Mouse (Mus musculus) midbrain, postnatal 0 days (tissue): ENCODE data around the gene Safb. TPM values are rescaled to one million over a fixed set of nuclear protein-coding genes. Genes with fewer than 3 reads are reported as not detected.

ENCODE experiments used
- ATAC-seq: fragments of 200-750 bp; cut with Nextera tagmentation; 2 replicates; pipeline ENCODE4 v1.8.0; 2017; ENCODE audit warnings: moderate number of reproducible peaks, mild to moderate bottlenecking, moderate TSS enrichment, moderate library complexity; ENCODE audit not compliant: low FRiP score
- DNase-seq: peaks from one replicate; pipeline ENCODE4 v3.0.0-alpha.2; 2015; ENCODE audit warnings: low spot score
- H3K27ac ChIP-seq: fragments of 300-500 bp; sonication (generic); 2 replicates; pipeline ENCODE4 v1.5.1; 2014; ENCODE audit warnings: low read depth, mild to moderate bottlenecking, low read length, mixed read lengths
- H3K27me3 ChIP-seq: fragments of 300-500 bp; sonication (generic); 2 replicates; pipeline ENCODE4 v1.6.1; 2014; ENCODE audit warnings: low read length, control low read depth, mixed read lengths; ENCODE audit not compliant: insufficient read depth
- H3K36me3 ChIP-seq: fragments of 300-500 bp; sonication (generic); 2 replicates; pipeline ENCODE4 v1.6.1; 2014; ENCODE audit warnings: low read length, control low read depth, mixed read lengths; ENCODE audit not compliant: insufficient read depth
- H3K4me1 ChIP-seq: fragments of 300-500 bp; sonication (generic); 2 replicates; pipeline ENCODE4 v1.6.1; 2014; ENCODE audit warnings: mild to moderate bottlenecking, control low read depth, antibody characterized with exemption, low read length, mixed read lengths; ENCODE audit not compliant: insufficient read depth
- H3K4me2 ChIP-seq: fragments of 300-500 bp; sonication (generic); 2 replicates; pipeline ENCODE4 v1.6.1; 2014; ENCODE audit warnings: low read depth, mild to moderate bottlenecking, low read length, mixed read lengths; ENCODE audit not compliant: poor library complexity, severe bottlenecking
- H3K4me3 ChIP-seq: fragments of 300-500 bp; sonication (generic); 2 replicates; pipeline ENCODE4 v1.5.1; 2014; ENCODE audit warnings: low read depth, mild to moderate bottlenecking, low read length, moderate library complexity
- H3K9ac ChIP-seq: fragments of 300-500 bp; sonication (generic); replicated peaks from 2 replicates; pipeline ENCODE4 v1.6.1; 2014; ENCODE audit warnings: mild to moderate bottlenecking, low read length, moderate library complexity, mixed read lengths; ENCODE audit not compliant: poor library complexity, severe bottlenecking
- H3K9me3 ChIP-seq: fragments of 300-500 bp; sonication (generic); 2 replicates; pipeline ENCODE4 v1.6.1; 2016; ENCODE audit warnings: low read length, control low read depth
- CTCF ChIP-seq: IDR thresholded peaks from 2 replicates; pipeline ENCODE4 v1.5.1; 2016; ENCODE audit warnings: antibody characterized with exemption, mild to moderate bottlenecking
- WGBS: fragments of 180-500 bp; shearing (Covaris S2); extraction: QIAGEN DNeasy Blood & Tissue Kit; methylation state at CpG from one replicate; pipeline ENCODE4 v1.1.7; 2014; 5-methylcytosine and 5-hydroxymethylcytosine counted together
- polyA plus RNA-seq: library from polyadenylated mRNA; unstranded; fragments of >200 nt; fragmentation: Nextera tagmentation; extraction: Ambion mirVana; gene quantifications from 2 replicates; pipeline ENCODE4 v1.2.1, GENCODE M21; 2015
- total RNA-seq: library from RNA; depleted of rRNA; stranded (reverse); fragments of >200 nt; gene quantifications from 2 replicates; pipeline ENCODE4 v1.2.3, GENCODE M21; 2014

Gene Safb
- total and polyA plus RNA-seq, 2 experiments from 2014 or later, result 56.1 to 95.9 TPM

GRCm38 (mm10) chr17:56603186-56604069 is 18.8 kb downstream of the Safb start:
- Histone ChIP-seq H3K27ac (no peak overlapping the region), H3K27me3 (no peaks in the 10 kb centered on the region), H3K36me3 (peaks cover 78% of the 10 kb centered on the region), H3K4me3 (no peak overlapping the region), H3K4me1 (peaks cover 1% of the 10 kb centered on the region), H3K9me3 (no peaks in the 10 kb centered on the region), H3K4me2 (no peak overlapping the region), H3K9ac (no peak overlapping the region)
- 94% methylated on average over 28 of the region's 28 CpGs for WGBS
- TF ChIP-seq CTCF, result no peak
- ATAC-seq, result no peak
- no peak for DNase-seq

- Histone ChIP-seq H3K27me3 (no peaks in the 10 kb centered on the region), H3K27ac (no peak overlapping the region), H3K36me3 (peaks cover 78% of the 10 kb centered on the region), H3K4me1 (peaks cover 5% of the 10 kb centered on the region), H3K9ac (no peak overlapping the region), H3K4me3 (no peak overlapping the region), H3K4me2 (no peak overlapping the region), H3K9me3 (no peaks in the 10 kb centered on the region)
- WGBS, result 89% methylated on average over 9 of the region's 9 CpGs
- DNase-seq, result no peak
- TF ChIP-seq CTCF, result no peak
- no peak for ATAC-seq
Measured at GRCm38 (mm10) chr17:56604070-56604380, 19.4 kb downstream of the Safb start.

- ATAC-seq (no peak), DNase-seq (no peak)
- no peak for TF ChIP-seq CTCF
- H3K4me2 ChIP-seq, result no peak overlapping the region
- no peak overlapping the region for H3K9ac ChIP-seq
- H3K4me1 ChIP-seq, result peaks cover 5% of the 10 kb centered on the region
- no peaks in the 10 kb centered on the region for H3K27me3 ChIP-seq
- 94% methylated on average over 3 of the region's 3 CpGs for WGBS
- H3K9me3 ChIP-seq, result no peaks in the 10 kb centered on the region
- H3K4me3 ChIP-seq, result no peak overlapping the region
- peaks cover 75% of the 10 kb centered on the region for H3K36me3 ChIP-seq
- H3K27ac ChIP-seq, result no peak overlapping the region
Measured at GRCm38 (mm10) chr17:56604422-56604821, 19.8 kb downstream of the Safb start.

GRCm38 (mm10) chr17:56605431-56605830 is 20.8 kb downstream of the Safb start:
- ATAC-seq (no peak), DNase-seq (no peak)
- Histone ChIP-seq H3K27ac (no peak overlapping the region), H3K36me3 (peaks cover 65% of the 10 kb centered on the region), H3K27me3 (no peaks in the 10 kb centered on the region), H3K4me1 (peaks cover 7% of the 10 kb centered on the region), H3K4me3 (no peak overlapping the region), H3K9me3 (no peaks in the 10 kb centered on the region), H3K4me2 (no peak overlapping the region), H3K9ac (no peak overlapping the region)
- no peak for TF ChIP-seq CTCF
- WGBS, result 85% methylated on average over 9 of the region's 9 CpGs

- H3K4me3 ChIP-seq, result no peak overlapping the region
- H3K27ac ChIP-seq, result 0 out of 2 replicates have a peak overlapping the region, but pooled peaks have one; percentile 38
- H3K27me3 ChIP-seq, result no peaks in the 10 kb centered on the region
- DNase-seq (no peak), ATAC-seq (no peak)
- H3K9me3 ChIP-seq, result no peaks in the 10 kb centered on the region
- no peak overlapping the region for H3K4me2 ChIP-seq
- peaks cover 10% of the 10 kb centered on the region for H3K4me1 ChIP-seq
- H3K9ac ChIP-seq, result no peak overlapping the region
- TF ChIP-seq CTCF, result no peak
- WGBS, result 78% methylated on average over 3 of the region's 3 CpGs
- H3K36me3 ChIP-seq, result peaks cover 47% of the 10 kb centered on the region
Measured at GRCm38 (mm10) chr17:56607521-56608062, 23.0 kb downstream of the Safb start.

- WGBS, result 63% methylated on average over 5 of the region's 5 CpGs
Measured at GRCm38 (mm10) chr17:56608699-56609098, 24.1 kb downstream of the Safb start.

More at GRCm38 (mm10) chr17:56608699-56609098, 24.1 kb downstream of the Safb start:
- Histone ChIP-seq H3K4me2 (peak overlapping the region; percentile 81), H3K4me1 (peaks cover 10% of the 10 kb centered on the region), H3K4me3 (peak overlapping the region; percentile 58), H3K27ac (peak overlapping the region; percentile 84), H3K9me3 (no peaks in the 10 kb centered on the region), H3K27me3 (no peaks in the 10 kb centered on the region), H3K36me3 (peaks cover 36% of the 10 kb centered on the region), H3K9ac (peak overlapping the region; percentile 74)
- no peak for TF ChIP-seq CTCF
- ATAC-seq, result no peak
- DNase-seq, result no peak
